Mouse (Mus musculus): ENCODE results near the gene Nmnat2. TPM values are rescaled to one million over a fixed set of nuclear protein-coding genes. Genes with fewer than 3 reads are reported as not detected.
A peak's percentile ranks its signal among the peaks of the same experiment; 100 is the strongest.

Nmnat2 gene
- total and polyA plus RNA-seq, 3 experiments = 1.3 to 2.8 TPM; not detected in 1

GRCm38 (mm10) chr1:153066387-153066781, 111.6 kb downstream of the Nmnat2 start:
- H3K9ac ChIP-seq (ENCODE audit: control insufficient read depth, low read depth, low read length, poor library complexity, severe bottlenecking) = no peak overlapping the region
- H3K9me3 ChIP-seq (replicated peaks; ENCODE audit: insufficient read depth, low read length) = no peaks in the 10 kb centered on the region
- H3K36me3 ChIP-seq (ENCODE audit: control insufficient read depth in 1 of 2, insufficient read depth in 2 of 2, low read length in 2 of 2) = peaks cover 0 to 5% of the 10 kb centered on the region in 2 experiments; a peak in 2 of 4 replicates
- H3K4me1 ChIP-seq (ENCODE audit: control insufficient read depth in 1 of 2, insufficient read depth in 2 of 2, low read length in 2 of 2) = peaks cover 4 to 8% of the 10 kb centered on the region in 2 experiments
- TF ChIP-seq SMC3 (IDR thresholded peaks at IDR 0.05; ENCODE audit: low read depth, low read length) (peak; percentile 59), ZC3H11A (IDR thresholded peaks at IDR 0.05; ENCODE audit: low read depth, low read length) (peak; percentile 50), TCF12 (IDR thresholded peaks at IDR 0.05; ENCODE audit: low read depth, low read length) (no peak), CHD2 (IDR thresholded peaks at IDR 0.05; ENCODE audit: low read length) (no peak), MYC (IDR thresholded peaks at IDR 0.05; ENCODE audit: low read depth, low read length) (no peak), MYB (IDR thresholded peaks at IDR 0.05; ENCODE audit: low read depth, low read length) (no peak), BHLHE40 (IDR thresholded peaks at IDR 0.05; ENCODE audit: borderline replicate concordance, low read depth, low read length) (no peak), EP300 (IDR thresholded peaks at IDR 0.05; ENCODE audit: low read depth in 1 of 2, low read length in 2 of 2) (no peak), NELFE (IDR thresholded peaks at IDR 0.05; ENCODE audit: low read depth, low read length) (no peak), RCOR1 (IDR thresholded peaks at IDR 0.05; ENCODE audit: low read depth, low read length) (no peak), ZKSCAN1 (IDR thresholded peaks at IDR 0.05; ENCODE audit: low read depth, low read length) (no peak), TBP (IDR thresholded peaks at IDR 0.05; ENCODE audit: low read depth, low read length) (no peak), TAL1 (IDR thresholded peaks at IDR 0.05; ENCODE audit: low read length) (no peak), ZNF384 (IDR thresholded peaks at IDR 0.05; ENCODE audit: low read depth, low read length) (no peak), HCFC1 (IDR thresholded peaks at IDR 0.05; ENCODE audit: low read depth, low read length) (no peak), MAFK (IDR thresholded peaks at IDR 0.05; ENCODE audit: borderline replicate concordance, low read depth, low read length) (no peak), CTCF (IDR thresholded peaks at IDR 0.05 in 2 of 3, conservative IDR thresholded peaks at IDR 0.05 in 1 of 3; ENCODE audit: control insufficient read depth in 1 of 3, insufficient read depth in 1 of 3, low read depth in 2 of 3, low read length in 3 of 3, poor library complexity in 1 of 3, severe bottlenecking in 1 of 3) (peak in 2 of 3 experiments; percentile 52 to 57; a peak in 4 of 6 replicates), RAD21 (IDR thresholded peaks at IDR 0.05; ENCODE audit: low read depth, low read length) (peak; percentile 49), ELF1 (IDR thresholded peaks at IDR 0.05; ENCODE audit: low read depth, low read length) (no peak), USF1 (IDR thresholded peaks at IDR 0.05; ENCODE audit: low read depth, low read length) (no peak), POLR2A (IDR thresholded peaks at IDR 0.05; ENCODE audit: control insufficient read depth in 1 of 2, insufficient read depth in 1 of 2, low read depth in 1 of 2, low read length in 2 of 2, poor library complexity in 1 of 2) (no peak)
- H3K27me3 ChIP-seq (ENCODE audit: control insufficient read depth in 1 of 2, insufficient read depth in 2 of 2, low read length in 2 of 2) = no peaks in the 10 kb centered on the region
- H3K27ac ChIP-seq (ENCODE audit: control insufficient read depth, low read depth, low read length) = no peak overlapping the region
- no peak overlapping the region for H3K4me3 ChIP-seq (ENCODE audit: control insufficient read depth in 1 of 2, insufficient read depth in 1 of 2, low read depth in 2 of 2, low read length in 2 of 2)
- peak; percentile 65 for DNase-seq (ENCODE audit: low read depth, low spot score)
- no peaks in the 10 kb centered on the region for H3K79me2 ChIP-seq (ENCODE audit: control insufficient read depth, insufficient read depth, low read length, poor library complexity)

GRCm38 (mm10) chr1:153071563-153071962, 116.8 kb downstream of the Nmnat2 start:
- no peaks in the 10 kb centered on the region for H3K27me3 ChIP-seq (ENCODE audit: control insufficient read depth in 1 of 2, insufficient read depth in 2 of 2, low read length in 2 of 2)
- H3K4me3 ChIP-seq (ENCODE audit: control insufficient read depth in 1 of 2, insufficient read depth in 1 of 2, low read depth in 2 of 2, low read length in 2 of 2) = no peak overlapping the region
- peaks cover 4 to 6% of the 10 kb centered on the region in 2 experiments for H3K4me1 ChIP-seq (ENCODE audit: control insufficient read depth in 1 of 2, insufficient read depth in 2 of 2, low read length in 2 of 2)
- no peak overlapping the region for H3K9ac ChIP-seq (ENCODE audit: control insufficient read depth, low read depth, low read length, poor library complexity, severe bottlenecking)
- no peak overlapping the region for H3K27ac ChIP-seq (ENCODE audit: control insufficient read depth, low read depth, low read length)
- DNase-seq (ENCODE audit: low read depth, low spot score) = no peak
- no peaks in the 10 kb centered on the region for H3K9me3 ChIP-seq (replicated peaks; ENCODE audit: insufficient read depth, low read length)
- no peak for TF ChIP-seq SIN3A (IDR thresholded peaks at IDR 0.05; ENCODE audit: low read length)
- no peak for TF ChIP-seq ELF1 (IDR thresholded peaks at IDR 0.05; ENCODE audit: low read depth, low read length)
- no peak for TF ChIP-seq SMC3 (IDR thresholded peaks at IDR 0.05; ENCODE audit: low read depth, low read length)
- TF ChIP-seq ETS1 (IDR thresholded peaks at IDR 0.05; ENCODE audit: low read depth, low read length) = no peak
- TF ChIP-seq USF2 (IDR thresholded peaks at IDR 0.05; ENCODE audit: borderline replicate concordance in 1 of 2, insufficient read depth in 1 of 2, low read depth in 1 of 2, low read length in 2 of 2) = no peak
- H3K79me2 ChIP-seq (ENCODE audit: control insufficient read depth, insufficient read depth, low read length, poor library complexity) = no peaks in the 10 kb centered on the region
- peaks cover 0 to 3% of the 10 kb centered on the region in 2 experiments; a peak in 2 of 4 replicates for H3K36me3 ChIP-seq (ENCODE audit: control insufficient read depth in 1 of 2, insufficient read depth in 2 of 2, low read length in 2 of 2)

Measured in MEL (cell line).